Mouse (Mus musculus): Measurements from ENCODE around the gene Gch1.

GRCm38 (mm10) chr14:47222631-47223450 is 33.6 kb upstream of the Gch1 start:
- TF ChIP-seq CTCF (IDR thresholded peaks at IDR 0.05), result no peak
- TF ChIP-seq EP300 (IDR thresholded peaks at IDR 0.05), result no peak
